Mouse (Mus musculus) embryonic facial prominence, embryonic 11.5 days (tissue): Measurements from ENCODE around the gene Fam234b. TPM values are rescaled to one million over a fixed set of nuclear protein-coding genes. Genes with fewer than 3 reads are reported as not detected.

Source experiments
- ATAC-seq: fragments of 200-750 bp; cut with Nextera tagmentation; replicated peaks from 2 replicates; pipeline ENCODE4 v1.8.0; 2017; ENCODE audit warnings: low read depth; ENCODE audit not compliant: insufficient number of reproducible peaks, low FRiP score, low TSS enrichment
- DNase-seq: peaks from one replicate; pipeline ENCODE4 v3.0.0-alpha.2; 2015; ENCODE audit warnings: low spot score
- H3K27ac ChIP-seq: fragments of 300-500 bp; sonication (generic); replicated peaks from 2 replicates; pipeline ENCODE4 v1.5.1; 2014; ENCODE audit warnings: mild to moderate bottlenecking, low read depth, low read length, control low read depth
- H3K27me3 ChIP-seq: fragments of 300-500 bp; sonication (generic); 2 replicates; pipeline ENCODE4 v1.6.1; 2014; ENCODE audit warnings: mild to moderate bottlenecking, low read length, moderate library complexity, mixed read lengths; ENCODE audit not compliant: control insufficient read depth, insufficient read depth
- H3K36me3 ChIP-seq: fragments of 300-500 bp; sonication (generic); replicated peaks from 2 replicates; pipeline ENCODE4 v1.6.1; 2014; ENCODE audit warnings: low read depth, mild to moderate bottlenecking, low read length, moderate library complexity, mixed read lengths; ENCODE audit not compliant: control insufficient read depth, insufficient read depth
- H3K4me1 ChIP-seq: fragments of 300-500 bp; sonication (generic); 2 replicates; pipeline ENCODE4 v1.6.1; 2014; ENCODE audit warnings: low read length, mixed read lengths; ENCODE audit not compliant: control insufficient read depth, insufficient read depth
- H3K4me2 ChIP-seq: fragments of 300-500 bp; sonication (generic); 2 replicates; pipeline ENCODE4 v1.6.1; 2014; ENCODE audit warnings: low read depth, mild to moderate bottlenecking, control low read depth, low read length, moderate library complexity
- H3K4me3 ChIP-seq: fragments of 300-500 bp; sonication (generic); 2 replicates; pipeline ENCODE4 v1.5.1; 2014; ENCODE audit warnings: low read depth, low read length, control low read depth
- H3K9ac ChIP-seq: fragments of 300-500 bp; sonication (generic); replicated peaks from 2 replicates; pipeline ENCODE4 v1.6.1; 2014; ENCODE audit warnings: mild to moderate bottlenecking, control low read depth, low read length
- H3K9me3 ChIP-seq: fragments of 300-500 bp; sonication (generic); replicated peaks from 2 replicates; pipeline ENCODE4 v1.6.1; 2016; ENCODE audit warnings: mild to moderate bottlenecking, low read length, inconsistent platforms, mixed read lengths; ENCODE audit not compliant: control insufficient read depth
- WGBS: fragments of 180-500 bp; shearing (Covaris S2); extraction: QIAGEN DNeasy Blood & Tissue Kit; methylation state at CpG from one replicate; pipeline ENCODE4 v1.1.7; 2014; 5-methylcytosine and 5-hydroxymethylcytosine counted together
- polyA plus RNA-seq: library from polyadenylated mRNA; unstranded; fragments of >200 nt; fragmentation: Nextera tagmentation; extraction: Ambion mirVana; gene quantifications from 2 replicates; pipeline ENCODE4 v1.2.1, GENCODE M21; 2014

The Fam234b gene
- polyA plus RNA-seq, 1 experiment from 2014 or later: 25.0 TPM

DNA sequence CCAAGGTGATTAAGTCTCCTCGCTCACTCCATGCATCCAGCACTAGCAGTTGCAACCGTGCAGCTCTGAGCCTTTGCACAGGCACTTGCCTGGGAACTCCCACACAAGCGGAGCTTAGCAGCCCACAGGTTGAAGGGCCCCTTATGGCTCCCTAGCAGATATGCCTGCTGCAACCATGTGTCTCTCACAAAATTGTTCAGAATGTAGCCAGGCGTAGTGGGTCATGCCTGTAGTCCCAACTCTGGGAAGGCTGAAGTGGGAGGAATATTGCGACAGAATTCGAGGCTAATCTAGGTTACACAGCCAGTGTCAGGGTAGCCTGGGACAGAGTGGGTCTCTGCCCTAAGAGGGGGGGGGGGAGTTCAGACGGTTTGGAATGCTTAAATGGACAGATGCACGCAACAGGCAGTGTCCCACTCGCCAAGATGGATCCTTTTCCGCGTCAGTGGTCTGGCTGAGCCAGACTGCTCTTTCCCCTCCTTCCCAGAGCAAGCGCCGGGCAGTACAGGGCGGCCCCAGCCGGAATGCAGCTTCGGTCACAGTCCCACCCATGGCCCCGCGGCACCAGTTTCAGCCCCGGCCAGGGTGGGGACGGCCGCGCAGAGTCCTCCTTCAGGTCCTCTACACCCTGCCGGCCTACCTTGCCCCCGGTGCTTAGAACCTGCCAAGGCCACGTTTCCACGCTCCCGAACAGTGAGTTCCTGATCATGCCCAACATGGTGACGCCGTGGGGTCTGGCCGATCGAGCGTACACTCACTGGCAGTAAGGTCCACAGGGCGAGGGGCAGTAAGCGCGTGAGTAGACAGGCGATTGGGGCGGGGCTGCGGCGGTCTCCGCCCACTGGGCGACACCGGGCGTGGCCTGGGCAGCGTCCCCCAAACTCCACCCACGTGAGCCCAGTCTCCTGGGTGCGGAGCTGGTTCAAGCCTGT is 30.1 kb upstream of the Fam234b start:
- H3K4me2 ChIP-seq: peak overlapping the region; percentile 62
- H3K36me3 ChIP-seq: no peaks in the 10 kb centered on the region
- peak; percentile 82 for DNase-seq
- peak overlapping the region; percentile 52 for H3K4me3 ChIP-seq
- peak; percentile 81 for ATAC-seq
- 3% methylated on average over 46 of the region's 46 CpGs for WGBS
- H3K27ac ChIP-seq: no peak overlapping the region
- H3K9me3 ChIP-seq: no peaks in the 10 kb centered on the region
- H3K27me3 ChIP-seq: no peaks in the 10 kb centered on the region
- peak overlapping the region; percentile 50 for H3K9ac ChIP-seq
- no peaks in the 10 kb centered on the region for H3K4me1 ChIP-seq

DNA sequence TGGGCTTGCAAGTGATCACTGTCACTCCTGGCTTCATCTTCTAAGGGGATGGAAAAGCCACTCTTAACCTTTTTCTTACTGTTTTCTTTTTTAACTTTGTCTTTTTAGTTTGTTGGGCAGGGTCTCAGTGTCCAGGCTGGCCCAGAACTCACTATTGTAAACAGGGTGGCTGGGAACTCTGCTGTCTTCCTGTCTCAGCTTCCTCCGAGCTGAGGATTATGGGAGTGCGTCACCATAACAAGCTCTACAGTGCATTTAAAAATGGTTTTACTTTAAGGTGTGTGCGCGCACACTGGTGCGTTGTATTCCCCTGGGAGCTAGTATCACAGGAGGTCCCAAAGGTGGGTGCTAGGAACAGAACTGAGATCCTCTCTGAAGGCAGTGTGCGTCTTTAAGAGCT is 29.3 kb upstream of the Fam234b start:
- Histone ChIP-seq H3K9ac (peak overlapping the region; percentile 50), H3K27me3 (no peaks in the 10 kb centered on the region), H3K4me3 (peak overlapping the region; percentile 52), H3K4me1 (no peaks in the 10 kb centered on the region), H3K9me3 (no peaks in the 10 kb centered on the region), H3K36me3 (no peaks in the 10 kb centered on the region), H3K4me2 (peak overlapping the region; percentile 62), H3K27ac (no peak overlapping the region)
- no peak for ATAC-seq
- 73% methylated on average over 6 of the region's 6 CpGs for WGBS
- DNase-seq: no peak

DNA sequence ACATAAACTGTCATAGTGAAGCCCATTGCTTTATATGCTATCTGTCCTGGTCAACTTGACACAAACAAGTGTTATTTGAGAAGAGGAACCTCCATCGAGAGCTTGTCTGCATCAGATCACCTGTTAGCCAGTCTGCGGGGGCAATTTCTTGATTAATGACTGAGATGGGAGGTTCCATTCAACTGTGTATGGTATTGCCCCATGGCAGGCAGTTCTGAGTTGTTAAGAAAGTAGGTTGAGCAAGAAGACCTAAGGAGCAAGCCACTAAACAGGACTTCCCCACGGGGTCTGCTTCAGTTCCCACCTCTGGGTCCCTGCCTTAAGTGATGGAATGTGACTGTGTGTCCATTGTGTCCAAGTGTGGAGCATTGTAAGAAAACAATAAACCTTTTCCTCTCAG is 28.5 kb upstream of the Fam234b start:
- H3K36me3 ChIP-seq: no peaks in the 10 kb centered on the region
- no peaks in the 10 kb centered on the region for H3K27me3 ChIP-seq
- no peaks in the 10 kb centered on the region for H3K9me3 ChIP-seq
- no peak overlapping the region for H3K27ac ChIP-seq
- no peak for DNase-seq
- H3K4me1 ChIP-seq: no peaks in the 10 kb centered on the region
- ATAC-seq: no peak
- 85% methylated on average over 3 of the region's 3 CpGs for WGBS
- no peak overlapping the region for H3K4me3 ChIP-seq
- H3K9ac ChIP-seq: no peak overlapping the region
- H3K4me2 ChIP-seq: no peak overlapping the region

- H3K27ac ChIP-seq: no peak overlapping the region
- H3K4me2 ChIP-seq: no peak overlapping the region
- H3K4me1 ChIP-seq: no peaks in the 10 kb centered on the region
- no peak overlapping the region for H3K4me3 ChIP-seq
- no peaks in the 10 kb centered on the region for H3K36me3 ChIP-seq
- no peak overlapping the region for H3K9ac ChIP-seq
- DNase-seq (no peak), ATAC-seq (no peak)
- WGBS: 62% methylated on average over 14 of the region's 14 CpGs
- no peaks in the 10 kb centered on the region for H3K27me3 ChIP-seq
- no peaks in the 10 kb centered on the region for H3K9me3 ChIP-seq
Measured at GRCm38 (mm10) chr6:135171736-135172135, 26.0 kb upstream of the Fam234b start.

DNA sequence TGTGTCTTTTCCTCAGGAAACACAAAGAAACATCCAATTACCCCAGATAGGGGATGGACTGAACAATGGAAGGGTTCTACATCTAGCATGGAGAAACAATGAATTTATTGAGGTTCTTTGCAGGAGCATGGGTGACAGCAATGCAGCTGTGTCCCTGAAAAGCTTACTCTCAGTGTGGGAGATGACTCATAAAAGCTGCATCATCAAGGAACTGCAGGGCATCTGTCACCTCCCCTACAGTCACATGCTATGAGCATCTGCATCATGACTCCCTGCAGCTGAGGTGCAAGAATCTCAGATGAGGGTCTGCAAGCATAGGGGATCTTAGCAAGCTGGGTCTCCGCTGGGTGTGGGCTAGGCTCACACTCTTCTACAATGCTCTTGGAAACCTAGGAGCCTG is 22.8 kb upstream of the Fam234b start:
- H3K4me3 ChIP-seq: no peak overlapping the region
- ATAC-seq (no peak), DNase-seq (no peak)
- 96% methylated on average over 1 of the region's 1 CpGs for WGBS
- no peaks in the 10 kb centered on the region for H3K36me3 ChIP-seq
- no peak overlapping the region for H3K9ac ChIP-seq
- H3K4me2 ChIP-seq: no peak overlapping the region
- no peak overlapping the region for H3K27ac ChIP-seq
- H3K9me3 ChIP-seq: no peaks in the 10 kb centered on the region
- no peaks in the 10 kb centered on the region for H3K4me1 ChIP-seq
- no peaks in the 10 kb centered on the region for H3K27me3 ChIP-seq

GRCm38 (mm10) chr6:135177271-135177670 is 20.5 kb upstream of the Fam234b start:
- Histone ChIP-seq H3K4me2 (no peak overlapping the region), H3K27ac (no peak overlapping the region), H3K9ac (no peak overlapping the region), H3K36me3 (no peaks in the 10 kb centered on the region), H3K27me3 (no peaks in the 10 kb centered on the region), H3K9me3 (no peaks in the 10 kb centered on the region), H3K4me1 (no peaks in the 10 kb centered on the region), H3K4me3 (no peak overlapping the region)
- ATAC-seq (no peak), DNase-seq (no peak)

- no peak overlapping the region for H3K4me2 ChIP-seq
- H3K4me1 ChIP-seq: no peaks in the 10 kb centered on the region
- no peaks in the 10 kb centered on the region for H3K9me3 ChIP-seq
- WGBS: 42% methylated on average over 3 of the region's 3 CpGs
- no peak overlapping the region for H3K4me3 ChIP-seq
- H3K9ac ChIP-seq: no peak overlapping the region
- no peak overlapping the region for H3K27ac ChIP-seq
- ATAC-seq: no peak
- no peak for DNase-seq
- H3K27me3 ChIP-seq: no peaks in the 10 kb centered on the region
- no peaks in the 10 kb centered on the region for H3K36me3 ChIP-seq
Measured at GRCm38 (mm10) chr6:135178599-135178998, 19.2 kb upstream of the Fam234b start.

DNA sequence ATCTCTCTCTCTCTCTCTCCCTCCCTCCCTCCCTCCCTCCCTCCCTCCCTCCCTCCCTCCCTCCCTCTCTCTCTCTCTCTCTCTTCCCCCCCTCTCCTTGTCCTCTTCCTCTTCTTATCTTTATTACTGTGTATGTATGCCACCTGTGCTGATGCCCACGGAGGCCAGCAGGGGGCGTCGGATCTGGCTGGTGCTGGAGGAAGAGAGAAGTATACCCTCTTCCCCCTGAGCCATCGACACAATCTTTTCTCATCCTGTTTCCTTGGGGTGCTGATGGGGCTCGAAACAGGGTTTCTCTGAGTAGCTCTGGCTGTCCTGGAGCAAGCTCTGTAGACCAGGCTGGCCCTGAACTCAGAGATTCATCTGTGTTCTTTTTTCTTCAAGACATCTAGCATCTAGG is 14.9 kb upstream of the Fam234b start:
- ATAC-seq: no peak
- Histone ChIP-seq H3K9me3 (no peaks in the 10 kb centered on the region), H3K9ac (no peak overlapping the region), H3K27ac (no peak overlapping the region), H3K27me3 (no peaks in the 10 kb centered on the region), H3K4me1 (no peaks in the 10 kb centered on the region), H3K4me3 (no peak overlapping the region), H3K4me2 (no peak overlapping the region), H3K36me3 (no peaks in the 10 kb centered on the region)
- DNase-seq: no peak
- 53% methylated on average over 5 of the region's 5 CpGs for WGBS
